Mouse (Mus musculus): ENCODE measurements at regions not wholly inside any gene's neighbourhood (a gene's known extent, or its start where the extent isn't known, plus 50 kb on each side); places are given as distances from the start of the nearest gene placed in this dataset.

DNA sequence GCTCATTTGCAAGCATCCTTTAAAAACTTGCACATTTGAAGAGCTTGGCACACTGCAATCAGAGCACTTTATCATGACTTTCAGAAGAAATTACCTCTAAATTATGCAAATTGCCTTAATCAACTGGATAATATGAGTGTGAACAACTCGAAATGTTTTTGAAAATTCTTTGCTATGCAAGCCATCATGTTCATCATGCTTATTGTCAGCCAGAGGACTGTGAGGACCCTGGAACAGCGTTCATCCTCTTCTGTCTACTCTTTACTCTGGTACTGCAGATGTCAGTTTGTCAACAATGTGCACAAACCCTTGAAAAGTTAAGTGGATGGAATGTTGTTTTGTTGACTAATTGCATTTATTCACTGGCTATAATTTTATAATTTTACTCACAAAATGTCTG lies 1899.9 kb upstream of the Slc39a10 start:
- DNase-seq (ENCODE audit: low spot score): no peak

DNA sequence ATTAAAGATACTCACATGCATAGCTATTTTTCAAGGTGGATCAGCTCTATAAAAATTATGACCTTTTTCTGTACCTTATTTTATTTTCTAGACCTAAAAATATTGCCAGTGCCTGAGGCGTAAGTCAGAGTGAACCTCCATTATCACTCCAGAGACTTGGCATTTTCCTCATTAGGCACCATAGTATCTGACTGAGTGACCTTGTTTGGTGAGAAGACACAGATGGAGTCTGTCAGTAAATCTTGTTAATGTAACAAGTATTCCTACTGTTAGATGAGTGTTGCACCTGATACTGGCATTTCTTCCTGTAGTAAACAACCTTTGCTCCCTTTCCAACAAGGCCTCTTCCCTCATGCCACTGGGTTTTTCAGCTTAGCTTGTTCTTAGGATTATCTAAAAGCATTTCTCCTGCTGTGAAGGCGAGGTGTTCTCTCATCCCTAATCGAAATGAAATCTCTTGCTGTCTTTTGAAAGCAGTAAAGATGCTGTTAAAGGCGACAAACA lies 1860.7 kb upstream of the Slc39a10 start:
- DNase-seq (ENCODE audit: low spot score): no peak

DNA sequence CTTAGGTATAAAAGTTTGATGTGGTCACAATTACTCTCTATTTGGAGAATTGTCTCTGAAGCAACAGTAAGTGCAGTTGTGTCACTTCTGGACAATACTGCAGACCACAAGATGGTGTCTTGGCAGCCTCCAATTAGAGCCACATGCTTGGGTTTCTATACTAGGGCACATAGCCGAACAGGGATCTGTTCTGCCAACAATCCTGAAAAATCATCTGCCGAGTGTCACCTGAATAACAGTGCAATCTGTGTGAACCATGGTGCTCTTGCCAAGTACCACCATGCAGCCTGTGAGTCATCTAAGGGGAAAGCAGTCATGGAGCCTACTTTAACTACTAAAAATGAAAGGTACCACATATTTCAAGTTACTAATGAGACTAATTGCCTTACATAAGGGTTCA lies 1840.9 kb upstream of the Slc39a10 start:
- no peak for DNase-seq (ENCODE audit: low spot score)

DNA sequence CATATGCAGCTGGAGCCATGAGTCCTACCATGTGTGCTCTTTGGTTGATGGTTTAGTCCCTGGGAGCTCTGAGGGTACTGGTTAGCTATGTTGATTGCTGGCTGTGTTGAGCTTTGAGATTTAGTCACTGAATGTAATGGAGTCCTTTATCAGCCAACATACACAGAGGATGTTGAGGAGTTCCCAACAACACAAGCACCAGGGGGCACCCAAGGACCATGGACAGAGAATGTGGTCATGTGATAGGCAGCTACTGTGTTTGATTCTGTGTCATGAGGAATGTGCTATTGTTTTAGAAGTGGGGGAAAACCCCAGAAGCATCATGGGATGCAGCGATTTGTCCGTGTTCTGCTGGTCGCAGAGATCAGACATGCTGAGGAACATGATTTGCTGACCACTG lies 1816.0 kb upstream of the Slc39a10 start:
- peak; percentile 9 for DNase-seq (ENCODE audit: low spot score)
